Mouse (Mus musculus): ENCODE results near the gene Klhl3. TPM values are rescaled to one million over a fixed set of nuclear protein-coding genes. Genes with fewer than 3 reads are reported as not detected.
A peak's percentile ranks its signal among the peaks of the same experiment; 100 is the strongest.

The Klhl3 gene
- polyA plus RNA-seq, 1 experiment from 2014 or later: 2.6 TPM

DNA sequence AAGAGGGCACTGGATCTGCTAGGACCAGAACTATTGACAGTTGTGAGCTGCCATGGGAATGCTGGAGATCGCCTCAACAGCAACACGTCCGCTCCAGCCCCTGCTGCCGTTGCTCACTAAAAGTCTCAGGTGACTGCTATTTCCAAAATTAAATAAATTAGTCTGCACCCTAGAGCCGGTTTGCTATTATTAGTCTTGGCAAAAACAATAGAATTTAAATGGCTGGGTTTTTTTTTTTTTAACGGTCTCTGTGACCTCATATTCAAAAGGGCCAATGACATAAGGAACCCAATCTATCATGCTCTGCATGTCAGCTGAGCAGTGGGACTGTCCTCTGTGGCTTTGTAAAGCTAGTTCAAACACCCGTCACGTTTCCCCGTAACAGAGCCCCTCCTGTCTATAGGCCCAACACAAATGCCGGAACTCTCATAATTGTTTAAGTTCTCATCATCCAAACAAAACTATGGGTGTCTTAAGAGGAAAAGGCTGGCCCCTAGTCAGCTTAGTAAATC, 9.4 kb upstream of the Klhl3 start:
- Histone ChIP-seq H3K27ac (no peak overlapping the region), H3K27me3 (replicated peaks) (no peaks in the 10 kb centered on the region), H3K9ac (no peak overlapping the region), H3K36me3 (no peaks in the 10 kb centered on the region), H3K9me3 (no peaks in the 10 kb centered on the region), H3K4me2 (replicated peaks) (no peak overlapping the region), H3K4me3 (replicated peaks) (no peak overlapping the region), H3K4me1 (replicated peaks) (peaks cover 15% of the 10 kb centered on the region; the same call in 1 of the 2 replicates)
- no peak for ATAC-seq
- WGBS: 47% methylated on average over 10 of the region's 10 CpGs

DNA sequence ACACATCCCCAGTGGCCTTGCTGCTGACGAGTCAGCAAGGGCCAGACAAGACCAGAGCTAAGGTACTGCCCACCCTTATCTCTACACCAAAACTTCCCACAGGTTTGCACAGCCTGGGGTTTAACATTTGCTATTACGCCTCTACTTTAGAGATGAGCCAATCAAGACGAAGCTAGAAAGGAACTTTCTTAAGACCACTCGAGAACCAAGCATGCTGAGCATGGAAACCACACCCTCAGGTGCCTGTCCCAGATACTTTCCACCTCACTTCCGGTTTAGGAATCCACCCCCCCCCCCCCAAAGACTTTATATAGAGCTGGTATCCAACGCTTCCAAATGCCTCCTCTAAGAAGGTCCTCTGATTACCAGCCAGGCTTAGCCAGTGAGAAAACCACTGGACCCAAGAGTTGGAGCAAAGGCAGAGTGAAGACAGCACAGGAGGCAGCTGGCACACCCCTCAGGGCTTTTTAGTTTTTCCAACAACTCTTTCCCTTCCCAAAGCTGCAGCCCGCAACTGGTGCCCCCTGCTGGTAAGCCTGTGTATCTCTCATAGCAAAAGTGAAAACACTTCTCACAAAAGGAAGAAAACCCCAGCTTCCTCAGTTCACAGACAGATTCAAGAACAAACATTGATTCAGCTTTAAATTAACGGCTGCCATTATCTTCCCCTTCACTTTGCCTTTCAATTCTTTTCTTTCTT, 4.1 kb upstream of the Klhl3 start:
- Histone ChIP-seq H3K4me1 (replicated peaks) (peaks cover 17% of the 10 kb centered on the region; the same call in 1 of the 2 replicates), H3K27me3 (replicated peaks) (no peaks in the 10 kb centered on the region), H3K4me2 (replicated peaks) (no peak overlapping the region), H3K9ac (no peak overlapping the region), H3K36me3 (no peaks in the 10 kb centered on the region), H3K27ac (no peak overlapping the region), H3K4me3 (replicated peaks) (no peak overlapping the region), H3K9me3 (no peaks in the 10 kb centered on the region)
- WGBS: 60% methylated on average over 8 of the region's 8 CpGs
- ATAC-seq: no peak

DNA sequence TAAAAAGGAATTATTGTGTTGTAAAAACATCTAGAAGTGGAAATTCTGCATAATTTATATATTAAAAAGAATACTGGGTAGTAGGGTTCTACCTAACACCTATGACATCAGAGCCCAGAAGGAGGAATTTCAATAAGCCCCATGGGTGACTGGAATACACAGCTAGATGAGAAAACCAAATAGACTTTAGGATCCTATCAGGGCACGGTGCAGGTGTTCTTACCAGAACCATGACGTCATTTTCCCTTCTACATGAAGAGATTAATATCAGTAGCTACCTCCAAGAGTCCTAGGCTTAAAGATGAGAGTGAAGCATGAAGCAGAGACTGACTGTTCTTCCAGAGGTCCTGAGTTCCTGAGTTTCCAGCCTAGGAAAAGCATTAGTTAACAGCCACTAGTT, 3.4 kb upstream of the Klhl3 start:
- Histone ChIP-seq H3K27me3 (replicated peaks) (no peaks in the 10 kb centered on the region), H3K27ac (no peak overlapping the region), H3K4me2 (replicated peaks) (no peak overlapping the region), H3K9ac (no peak overlapping the region), H3K4me3 (replicated peaks) (no peak overlapping the region), H3K36me3 (no peaks in the 10 kb centered on the region), H3K9me3 (no peaks in the 10 kb centered on the region), H3K4me1 (replicated peaks) (peaks cover 24% of the 10 kb centered on the region)
- WGBS: 83% methylated on average over 2 of the region's 2 CpGs
- no peak for ATAC-seq

DNA sequence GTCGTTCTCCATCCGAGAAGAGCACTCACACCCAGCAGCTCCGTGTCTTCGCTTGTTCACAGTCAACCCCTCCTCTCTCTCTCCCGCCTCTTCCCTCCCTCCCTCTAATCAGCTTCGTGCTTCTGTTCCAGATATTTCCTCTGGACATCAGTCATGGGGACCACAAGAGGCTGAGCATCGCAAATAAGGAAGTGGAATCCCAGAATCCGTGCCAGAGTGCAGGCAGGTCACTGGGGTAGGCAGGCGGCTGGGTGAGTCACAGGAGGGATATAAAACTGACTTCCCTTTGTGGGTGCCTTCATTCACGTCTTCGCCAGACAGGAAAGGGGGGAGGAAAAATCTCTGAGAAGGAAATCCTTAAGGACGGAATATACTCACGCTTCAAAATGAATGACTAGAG, 1.8 kb upstream of the Klhl3 start:
- no peak overlapping the region for H3K4me3 ChIP-seq (replicated peaks)
- no peaks in the 10 kb centered on the region for H3K27me3 ChIP-seq (replicated peaks)
- WGBS: 16% methylated on average over 13 of the region's 13 CpGs
- no peak overlapping the region for H3K27ac ChIP-seq
- no peaks in the 10 kb centered on the region for H3K36me3 ChIP-seq
- H3K9me3 ChIP-seq: no peaks in the 10 kb centered on the region
- peak overlapping the region; percentile 35; the same call in 1 of the 2 replicates for H3K4me2 ChIP-seq (replicated peaks)
- no peak overlapping the region for H3K9ac ChIP-seq
- peaks cover 24% of the 10 kb centered on the region for H3K4me1 ChIP-seq (replicated peaks)
- ATAC-seq: peak; percentile 77

DNA sequence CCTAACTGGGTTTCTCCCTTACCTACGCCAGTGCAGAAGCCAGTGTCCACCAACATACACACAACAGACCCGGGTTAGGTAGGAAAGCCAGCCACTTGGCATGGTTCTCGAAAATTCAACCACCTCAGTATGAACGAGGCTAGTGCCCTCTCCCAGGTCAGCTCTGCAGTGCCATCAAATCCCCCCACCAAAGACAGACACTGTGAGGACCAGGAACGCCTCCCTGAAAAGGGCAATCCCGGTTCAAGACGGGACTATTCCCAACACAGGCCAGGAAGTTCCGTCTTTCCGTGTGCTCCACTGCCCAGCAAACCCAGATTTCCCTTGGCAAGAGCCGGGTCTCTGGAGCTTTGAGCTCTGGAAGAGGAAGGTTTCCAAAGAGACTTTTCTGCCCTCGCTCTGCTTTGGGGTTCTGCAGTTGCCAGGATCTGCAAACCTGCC, 771 bp downstream of the Klhl3 start:
- Histone ChIP-seq H3K9me3 (no peaks in the 10 kb centered on the region), H3K4me1 (replicated peaks) (peaks cover 24% of the 10 kb centered on the region), H3K27me3 (replicated peaks) (no peaks in the 10 kb centered on the region), H3K4me2 (replicated peaks) (peak overlapping the region; percentile 87), H3K27ac (peak overlapping the region; percentile 57; the same call in 1 of the 2 replicates), H3K9ac (peak overlapping the region; percentile 55), H3K4me3 (replicated peaks) (peak overlapping the region; percentile 53), H3K36me3 (no peaks in the 10 kb centered on the region)
- WGBS: 11% methylated on average over 11 of the region's 11 CpGs
- ATAC-seq: peak; percentile 11; the same call in 1 of the 2 replicates

DNA sequence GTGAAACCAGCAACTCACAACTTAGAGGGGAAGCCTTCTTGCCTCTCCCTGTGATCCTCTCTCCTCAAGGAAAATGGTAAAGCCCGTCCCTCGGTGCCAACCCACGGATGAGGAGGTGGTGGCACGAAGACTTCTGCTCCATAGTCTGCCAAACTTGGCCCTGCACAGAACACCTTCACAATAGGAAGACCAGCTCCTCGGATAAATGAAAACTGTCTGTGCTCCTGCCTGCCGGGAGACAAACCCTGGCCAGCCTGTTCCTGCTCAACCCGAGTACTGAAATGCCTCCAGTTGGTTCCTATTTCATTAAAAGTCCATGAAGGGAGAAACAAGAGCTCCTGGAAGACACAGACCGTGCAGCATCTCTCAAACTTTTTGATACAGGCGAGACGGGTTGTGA, 1.2 kb downstream of the Klhl3 start:
- peak overlapping the region; percentile 53 for H3K4me3 ChIP-seq (replicated peaks)
- ATAC-seq: no peak
- H3K36me3 ChIP-seq: no peaks in the 10 kb centered on the region
- peaks cover 24% of the 10 kb centered on the region for H3K4me1 ChIP-seq (replicated peaks)
- H3K9ac ChIP-seq: no peak overlapping the region; the same call in 1 of the 2 replicates
- H3K27ac ChIP-seq: no peak overlapping the region
- H3K4me2 ChIP-seq (replicated peaks): peak overlapping the region; percentile 87
- WGBS: 61% methylated on average over 10 of the region's 10 CpGs
- H3K9me3 ChIP-seq: no peaks in the 10 kb centered on the region
- no peaks in the 10 kb centered on the region for H3K27me3 ChIP-seq (replicated peaks)

DNA sequence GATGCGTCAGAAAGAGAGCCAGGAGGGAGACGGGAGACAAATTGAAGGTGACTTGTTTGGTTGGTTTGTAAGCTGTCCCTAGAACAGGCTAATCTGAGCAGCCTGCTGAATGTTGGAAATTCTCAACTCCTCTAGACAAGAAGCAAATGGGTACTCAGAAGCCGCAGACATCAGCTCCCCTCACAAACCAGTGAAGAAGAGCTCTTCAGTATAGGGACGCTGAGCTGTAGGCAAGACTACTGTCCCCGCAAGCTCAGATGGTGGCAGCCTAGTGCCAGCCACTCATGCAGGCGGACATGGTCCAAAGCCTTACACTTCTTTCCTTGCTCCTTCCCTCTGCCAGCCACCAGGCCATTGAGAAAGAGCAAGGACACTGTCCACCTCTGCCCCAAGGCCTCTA, 2.1 kb downstream of the Klhl3 start:
- Histone ChIP-seq H3K4me2 (replicated peaks) (no peak overlapping the region), H3K36me3 (no peaks in the 10 kb centered on the region), H3K27ac (no peak overlapping the region), H3K9me3 (no peaks in the 10 kb centered on the region), H3K4me1 (replicated peaks) (peaks cover 24% of the 10 kb centered on the region), H3K27me3 (replicated peaks) (no peaks in the 10 kb centered on the region), H3K9ac (no peak overlapping the region), H3K4me3 (replicated peaks) (no peak overlapping the region)
- no peak for ATAC-seq
- 95% methylated on average over 6 of the region's 6 CpGs for WGBS

DNA sequence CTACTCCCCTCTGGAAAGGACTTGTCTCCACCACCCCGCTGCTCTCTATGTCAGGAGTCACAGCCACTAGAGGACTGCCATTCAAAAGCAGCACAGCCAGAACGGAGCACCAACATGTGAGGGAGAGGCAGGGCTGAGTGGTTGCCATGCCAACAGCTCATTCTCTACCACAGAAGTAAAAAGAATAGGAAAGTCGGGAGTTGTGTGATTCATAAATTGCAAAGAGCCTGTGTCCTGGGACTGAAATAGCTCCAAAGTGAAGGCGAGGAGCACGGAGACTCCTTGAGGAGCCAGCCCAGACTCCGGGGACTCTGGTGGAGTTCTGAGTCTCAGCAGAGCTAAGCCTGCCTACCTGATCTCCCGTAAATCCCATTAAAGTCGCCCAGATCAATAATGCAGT, 22.7 kb downstream of the Klhl3 start:
- no peak overlapping the region for H3K27ac ChIP-seq
- no peaks in the 10 kb centered on the region for H3K9me3 ChIP-seq
- no peaks in the 10 kb centered on the region for H3K36me3 ChIP-seq
- H3K4me3 ChIP-seq (replicated peaks): no peak overlapping the region
- H3K4me2 ChIP-seq (replicated peaks): no peak overlapping the region
- no peak overlapping the region for H3K9ac ChIP-seq
- no peaks in the 10 kb centered on the region for H3K27me3 ChIP-seq (replicated peaks)
- H3K4me1 ChIP-seq (replicated peaks): no peaks in the 10 kb centered on the region
- WGBS: 43% methylated on average over 8 of the region's 8 CpGs
- no peak for ATAC-seq

DNA sequence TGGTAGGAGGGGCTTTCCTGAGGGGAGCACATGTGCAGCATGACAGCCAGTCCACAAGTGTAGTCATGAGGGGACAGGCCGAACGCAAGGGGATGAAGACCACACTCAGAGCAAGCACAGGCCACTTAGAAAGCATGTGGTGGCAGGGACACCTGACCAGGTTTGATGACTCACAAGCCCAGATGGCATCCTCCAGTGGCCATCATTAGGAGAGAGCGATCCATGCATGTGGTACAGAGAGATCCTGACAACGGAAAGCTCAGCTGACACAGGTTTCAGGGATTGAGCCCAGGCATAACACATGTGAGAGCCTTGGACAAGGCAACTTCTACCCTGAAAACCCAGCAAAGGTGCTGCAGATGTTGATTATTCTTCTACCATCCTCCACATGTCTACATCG, 29.0 kb downstream of the Klhl3 start:
- Histone ChIP-seq H3K4me2 (replicated peaks) (no peak overlapping the region), H3K9me3 (no peaks in the 10 kb centered on the region), H3K4me1 (replicated peaks) (no peaks in the 10 kb centered on the region), H3K9ac (no peak overlapping the region), H3K4me3 (replicated peaks) (no peak overlapping the region), H3K27me3 (replicated peaks) (no peaks in the 10 kb centered on the region), H3K27ac (no peak overlapping the region), H3K36me3 (no peaks in the 10 kb centered on the region)
- WGBS: 91% methylated on average over 5 of the region's 5 CpGs
- ATAC-seq: no peak

DNA sequence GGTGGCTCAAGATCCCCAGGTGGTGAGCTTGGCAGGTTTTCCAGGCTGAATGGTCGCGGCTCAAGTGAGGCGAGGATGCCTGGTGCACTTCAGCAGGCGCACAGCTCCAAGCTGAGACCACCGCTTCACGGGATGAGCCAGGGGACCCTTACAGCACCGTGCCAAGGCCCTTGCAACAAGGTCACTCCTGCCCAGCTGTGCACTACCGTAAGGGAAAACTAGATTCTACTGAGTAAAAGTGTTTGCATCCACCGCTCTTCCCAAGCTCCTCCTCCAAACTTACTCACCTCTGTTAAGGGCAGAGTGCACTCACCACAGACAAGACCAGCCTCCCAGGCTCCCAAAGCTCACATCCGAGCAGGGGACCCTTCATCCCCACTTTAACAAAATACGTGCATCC, 29.9 kb downstream of the Klhl3 start:
- WGBS: 79% methylated on average over 11 of the region's 11 CpGs
- no peak overlapping the region for H3K4me2 ChIP-seq (replicated peaks)
- no peak overlapping the region for H3K4me3 ChIP-seq (replicated peaks)
- no peaks in the 10 kb centered on the region for H3K4me1 ChIP-seq (replicated peaks)
- H3K9me3 ChIP-seq: no peaks in the 10 kb centered on the region
- no peak for ATAC-seq
- H3K36me3 ChIP-seq: no peaks in the 10 kb centered on the region
- no peak overlapping the region for H3K9ac ChIP-seq
- H3K27ac ChIP-seq: no peak overlapping the region
- H3K27me3 ChIP-seq (replicated peaks): no peaks in the 10 kb centered on the region

DNA sequence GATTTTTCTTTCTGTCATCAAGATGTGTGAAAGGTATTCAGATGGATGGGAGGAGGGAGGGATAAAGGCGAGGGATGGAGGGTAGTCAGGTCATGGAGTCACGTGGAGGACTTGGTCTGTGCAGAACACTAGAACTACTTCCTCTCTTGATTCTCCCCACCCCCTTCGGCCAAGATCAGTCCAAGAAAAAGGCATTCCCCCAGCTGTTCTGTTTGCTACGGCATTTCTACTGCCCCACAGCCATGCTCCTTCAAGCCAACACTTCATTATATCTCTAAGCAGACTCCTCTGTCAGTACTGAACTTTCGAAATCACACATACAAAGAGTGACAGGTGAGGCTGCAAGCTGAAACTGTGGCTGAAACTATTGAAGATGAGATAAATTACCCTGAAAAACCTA, 30.3 kb downstream of the Klhl3 start:
- ATAC-seq: no peak
- Histone ChIP-seq H3K9me3 (no peaks in the 10 kb centered on the region), H3K9ac (no peak overlapping the region), H3K27me3 (replicated peaks) (no peaks in the 10 kb centered on the region), H3K36me3 (no peaks in the 10 kb centered on the region), H3K4me1 (replicated peaks) (no peaks in the 10 kb centered on the region), H3K4me3 (replicated peaks) (no peak overlapping the region), H3K27ac (no peak overlapping the region), H3K4me2 (replicated peaks) (no peak overlapping the region)
- 60% methylated on average over 5 of the region's 5 CpGs for WGBS

DNA sequence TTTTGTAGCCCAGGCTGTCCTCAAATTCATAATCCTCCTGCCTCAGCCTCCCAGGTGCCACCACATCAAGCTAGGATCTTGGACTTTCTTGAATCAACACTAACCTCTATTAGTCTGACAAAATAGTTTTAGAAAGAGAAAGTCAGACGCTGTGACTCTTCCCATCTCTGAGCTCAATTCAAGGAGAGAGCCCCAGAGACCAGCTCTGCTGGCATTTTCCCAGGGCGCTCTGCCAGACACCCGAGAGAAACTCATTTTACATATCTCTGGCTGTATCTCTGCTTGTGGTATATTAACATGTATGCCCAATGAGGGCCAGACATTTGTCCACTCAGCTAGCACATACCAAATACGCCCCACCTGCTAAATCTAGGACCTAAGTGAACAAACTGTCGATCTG, 35.0 kb downstream of the Klhl3 start:
- H3K9me3 ChIP-seq: no peaks in the 10 kb centered on the region
- no peak for ATAC-seq
- no peak overlapping the region for H3K4me3 ChIP-seq (replicated peaks)
- no peaks in the 10 kb centered on the region for H3K27me3 ChIP-seq (replicated peaks)
- H3K27ac ChIP-seq: no peak overlapping the region
- H3K9ac ChIP-seq: no peak overlapping the region
- H3K4me1 ChIP-seq (replicated peaks): no peaks in the 10 kb centered on the region
- 78% methylated on average over 5 of the region's 5 CpGs for WGBS
- H3K4me2 ChIP-seq (replicated peaks): no peak overlapping the region
- H3K36me3 ChIP-seq: no peaks in the 10 kb centered on the region

DNA sequence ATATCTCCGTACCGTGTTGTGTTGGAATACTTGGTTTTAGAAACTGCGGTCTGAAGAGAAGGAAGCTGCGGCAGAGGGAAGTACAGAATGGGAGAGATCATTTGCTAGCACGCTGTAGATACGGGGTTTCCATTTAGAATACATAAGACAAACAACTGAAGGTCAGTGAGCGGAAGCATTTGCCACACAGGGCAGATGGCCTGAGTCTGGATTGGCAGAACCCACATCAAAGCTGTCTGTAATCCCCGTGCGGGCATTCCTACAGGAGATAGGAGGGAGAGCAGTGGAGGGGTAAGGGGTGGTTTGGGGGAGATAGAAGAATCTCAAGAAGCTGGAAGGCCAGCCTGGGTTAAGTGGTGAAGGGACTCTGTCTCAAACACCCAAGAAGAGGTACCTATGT, 38.5 kb downstream of the Klhl3 start:
- Histone ChIP-seq H3K4me1 (replicated peaks) (no peaks in the 10 kb centered on the region), H3K27ac (no peak overlapping the region), H3K36me3 (no peaks in the 10 kb centered on the region), H3K9ac (no peak overlapping the region), H3K4me2 (replicated peaks) (no peak overlapping the region), H3K4me3 (replicated peaks) (no peak overlapping the region), H3K9me3 (no peaks in the 10 kb centered on the region), H3K27me3 (replicated peaks) (no peaks in the 10 kb centered on the region)
- WGBS: 76% methylated on average over 9 of the region's 9 CpGs
- ATAC-seq: no peak

All from intestine, embryonic 15.5 days (tissue).